Mouse (Mus musculus): ENCODE data around the gene 2200002D01Rik.
"Not testable (repeated sequence)": the region's sequence is repeated elsewhere in the genome, so short reads cannot be mapped to it uniquely, and the experiment has no call there.

2200002D01Rik gene

GRCm38 (mm10) chr7:29279261-29279660 lies 31.0 kb upstream of the 2200002D01Rik start:
- DNase-seq, result no peak

GRCm38 (mm10) chr7:29277510-29277909 lies 29.2 kb upstream of the 2200002D01Rik start:
- no peak for DNase-seq

- peak; percentile 80 to 82 for DNase-seq
Measured at GRCm38 (mm10) chr7:29276715-29277114, 28.4 kb upstream of the 2200002D01Rik start.

- DNase-seq, result peak in 1 of 2 experiments; percentile 66
Measured at GRCm38 (mm10) chr7:29271687-29272465, 23.6 kb upstream of the 2200002D01Rik start.

GRCm38 (mm10) chr7:29270445-29270844 lies 22.2 kb upstream of the 2200002D01Rik start:
- DNase-seq, result no peak

- peak; percentile 40 to 85 for DNase-seq
Measured at GRCm38 (mm10) chr7:29266931-29267330, 18.7 kb upstream of the 2200002D01Rik start.

GRCm38 (mm10) chr7:29265636-29266035 lies 17.4 kb upstream of the 2200002D01Rik start:
- DNase-seq, result no peak

- DNase-seq, result no peak
Measured at GRCm38 (mm10) chr7:29263831-29264230, 15.6 kb upstream of the 2200002D01Rik start.

GRCm38 (mm10) chr7:29262151-29262550 lies 13.9 kb upstream of the 2200002D01Rik start:
- DNase-seq, result peak; percentile 58 to 78

- no peak for DNase-seq
Measured at GRCm38 (mm10) chr7:29259781-29260730, 11.8 kb upstream of the 2200002D01Rik start.

GRCm38 (mm10) chr7:29257368-29257767 lies 9.1 kb upstream of the 2200002D01Rik start:
- peak; percentile 79 to 87 for DNase-seq

- DNase-seq, result no peak
Measured at GRCm38 (mm10) chr7:29255875-29256274, 7.6 kb upstream of the 2200002D01Rik start.

- peak; percentile 60 to 64 for DNase-seq
Measured at GRCm38 (mm10) chr7:29253842-29254241, 5.6 kb upstream of the 2200002D01Rik start.

GRCm38 (mm10) chr7:29251166-29251565 lies 2.9 kb upstream of the 2200002D01Rik start:
- no peak for DNase-seq

- no peak for DNase-seq
Measured at GRCm38 (mm10) chr7:29247706-29248105, 560 bp downstream of the 2200002D01Rik start.

GRCm38 (mm10) chr7:29247314-29247700 lies 959 bp downstream of the 2200002D01Rik start:
- peak; percentile 73 to 86 for DNase-seq

GRCm38 (mm10) chr7:29246619-29247313 lies 1.5 kb downstream of the 2200002D01Rik start:
- no peak for DNase-seq

- DNase-seq, result no peak
Measured at GRCm38 (mm10) chr7:29246015-29246414, 2.3 kb downstream of the 2200002D01Rik start.

GRCm38 (mm10) chr7:29244732-29245416 lies 3.4 kb downstream of the 2200002D01Rik start:
- DNase-seq, result no peak

GRCm38 (mm10) chr7:29238019-29238967 lies 10.0 kb downstream of the 2200002D01Rik start, which contains the start of gene Yif1b:
TSS of gene Yif1b (plus strand) at chr7:29238329.
- DNase-seq, result peak; percentile 98

GRCm38 (mm10) chr7:29237596-29237995 lies 10.7 kb downstream of the 2200002D01Rik start:
- not testable (repeated sequence) for DNase-seq
